Mouse (Mus musculus) liver, postnatal 0 days (tissue): ENCODE results near the gene Tnpo1. TPM values are rescaled to one million over a fixed set of nuclear protein-coding genes. Genes with fewer than 3 reads are reported as not detected.
A peak's percentile ranks its signal among the peaks of the same experiment; 100 is the strongest.

Experiments
- ATAC-seq: fragments of 200-750 bp; cut with Nextera tagmentation; 2 replicates; pipeline ENCODE4 v1.8.0; 2017; ENCODE audit warnings: mild to moderate bottlenecking, moderate library complexity
- DNase-seq: peaks from one replicate; pipeline ENCODE4 v3.0.0-alpha.2; 2016
- H3K27ac ChIP-seq: fragments of 300-500 bp; sonication (generic); 2 replicates; pipeline ENCODE4 v1.5.1; 2014; ENCODE audit warnings: antibody characterized with exemption, moderate library complexity, mild to moderate bottlenecking, low read depth
- H3K27me3 ChIP-seq: fragments of 300-500 bp; sonication (generic); 2 replicates; pipeline ENCODE4 v1.6.1; 2014; ENCODE audit warnings: low read length, control low read depth, mixed read lengths; ENCODE audit not compliant: insufficient read depth
- H3K36me3 ChIP-seq: fragments of 300-500 bp; sonication (generic); replicated peaks from 2 replicates; pipeline ENCODE4 v1.6.1; 2014; ENCODE audit warnings: mild to moderate bottlenecking, control low read depth, low read length, moderate library complexity, mixed read lengths; ENCODE audit not compliant: insufficient read depth
- H3K4me1 ChIP-seq: fragments of 300-500 bp; sonication (generic); 2 replicates; pipeline ENCODE4 v1.6.1; 2014; ENCODE audit warnings: antibody characterized with exemption, mild to moderate bottlenecking, control low read depth; ENCODE audit not compliant: insufficient read depth
- H3K4me2 ChIP-seq: fragments of 300-500 bp; sonication (generic); 2 replicates; pipeline ENCODE4 v1.6.1; 2014; ENCODE audit warnings: low read depth, mild to moderate bottlenecking, low read length, moderate library complexity, mixed read lengths
- H3K4me3 ChIP-seq: fragments of 300-500 bp; sonication (generic); 2 replicates; pipeline ENCODE4 v1.5.1; 2014; ENCODE audit warnings: low read depth, low read length
- H3K9ac ChIP-seq: fragments of 300-500 bp; sonication (generic); replicated peaks from 2 replicates; pipeline ENCODE4 v1.6.1; 2014; ENCODE audit warnings: mild to moderate bottlenecking, moderate library complexity
- H3K9me3 ChIP-seq: fragments of 300-500 bp; sonication (generic); 2 replicates; pipeline ENCODE4 v1.6.1; 2016; ENCODE audit warnings: mild to moderate bottlenecking, control low read depth, low read length, mixed read lengths
- CTCF ChIP-seq: sonication (generic); IDR thresholded peaks from 2 replicates; pipeline ENCODE4 v1.5.1; 2016; ENCODE audit warnings: antibody characterized with exemption, low read depth
- EP300 ChIP-seq: IDR thresholded peaks from 2 replicates; pipeline ENCODE4 v1.6.1; 2016; ENCODE audit warnings: antibody characterized with exemption, low read depth, mild to moderate bottlenecking
- WGBS: fragments of 180-500 bp; shearing (Covaris S2); extraction: QIAGEN DNeasy Blood & Tissue Kit; methylation state at CpG from one replicate; pipeline ENCODE4 v1.1.7; 2014; ENCODE audit not compliant: insufficient replicate concordance; 5-methylcytosine and 5-hydroxymethylcytosine counted together
- polyA plus RNA-seq: library from polyadenylated mRNA; unstranded; fragments of >200 nt; fragmentation: Nextera tagmentation; extraction: Ambion mirVana; gene quantifications from 2 replicates; pipeline ENCODE4 v1.2.1, GENCODE M21; 2015

Tnpo1 gene
- polyA plus RNA-seq, 1 experiment from 2014 or later: 14.0 TPM

DNA sequence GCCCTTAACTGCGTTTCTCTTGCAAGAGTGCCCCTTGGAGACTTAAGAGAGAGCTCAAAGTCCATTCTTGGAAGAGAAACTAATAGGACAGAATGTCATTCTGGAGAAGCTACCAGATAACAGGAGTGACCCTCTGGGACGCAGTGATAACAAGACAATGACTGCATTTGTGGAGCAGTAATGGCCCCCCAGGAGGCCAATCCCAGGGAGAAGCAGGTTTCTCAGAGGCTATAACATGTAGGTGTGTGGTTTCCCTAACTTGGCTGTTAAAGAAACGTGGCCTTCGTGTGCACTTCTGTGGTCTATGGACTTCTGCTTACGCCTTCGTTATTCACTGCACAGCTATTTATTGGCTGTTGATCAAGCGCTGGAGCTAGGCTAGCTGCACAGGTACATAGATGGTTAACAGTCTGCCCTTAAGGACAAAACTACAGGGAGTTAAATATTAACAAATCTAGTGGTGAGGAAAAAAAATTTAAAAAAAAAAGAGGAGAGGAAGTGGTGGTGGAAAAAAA lies 15.7 kb upstream of the Tnpo1 start:
- H3K4me3 ChIP-seq: no peak overlapping the region
- no peak overlapping the region for H3K9ac ChIP-seq
- 41% methylated on average over 7 of the region's 7 CpGs for WGBS
- no peak overlapping the region for H3K27ac ChIP-seq
- no peak for TF ChIP-seq EP300
- TF ChIP-seq CTCF: no peak
- no peak for DNase-seq
- no peaks in the 10 kb centered on the region for H3K27me3 ChIP-seq
- peak; percentile 33; the same call in 1 of the 2 replicates for ATAC-seq
- no peaks in the 10 kb centered on the region for H3K9me3 ChIP-seq
- peak overlapping the region; percentile 48; the same call in 1 of the 2 replicates for H3K4me2 ChIP-seq
- H3K36me3 ChIP-seq: no peaks in the 10 kb centered on the region
- H3K4me1 ChIP-seq: peaks cover 22% of the 10 kb centered on the region

- Histone ChIP-seq H3K36me3 (no peaks in the 10 kb centered on the region), H3K27ac (no peak overlapping the region), H3K4me2 (no peak overlapping the region), H3K9me3 (no peaks in the 10 kb centered on the region), H3K4me3 (no peak overlapping the region), H3K9ac (no peak overlapping the region), H3K27me3 (no peaks in the 10 kb centered on the region), H3K4me1 (peaks cover 4% of the 10 kb centered on the region; the same call in 1 of the 2 replicates)
- ATAC-seq (no peak), DNase-seq (no peak)
- TF ChIP-seq CTCF (no peak), EP300 (no peak)
- WGBS: 66% methylated on average over 6 of the region's 6 CpGs
Observed at GRCm38 (mm10) chr13:98937108-98937507, 10.9 kb upstream of the Tnpo1 start.

DNA sequence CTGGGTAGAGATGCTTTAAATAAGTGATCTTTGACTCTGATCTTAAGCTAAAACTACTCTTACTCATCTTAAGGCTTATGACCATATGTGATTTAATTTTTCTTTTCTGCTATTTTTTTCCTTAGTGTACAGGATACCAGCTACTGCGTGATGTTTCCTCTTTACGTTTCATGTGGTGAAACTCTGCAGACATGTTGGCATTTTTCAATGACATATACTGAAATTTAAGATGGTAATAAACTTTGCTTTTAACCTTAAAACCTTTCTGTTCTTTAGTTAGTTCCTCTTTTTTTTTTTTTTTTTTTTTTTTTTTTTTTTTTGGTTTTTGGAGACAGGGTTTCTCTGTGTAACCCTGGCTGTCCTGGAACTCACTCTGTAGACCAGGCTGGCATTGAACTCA lies 2.7 kb upstream of the Tnpo1 start:
- no peaks in the 10 kb centered on the region for H3K36me3 ChIP-seq
- H3K4me3 ChIP-seq: no peak overlapping the region
- H3K9me3 ChIP-seq: no peaks in the 10 kb centered on the region
- H3K4me2 ChIP-seq: no peak overlapping the region
- no peak overlapping the region for H3K9ac ChIP-seq
- peaks cover 5% of the 10 kb centered on the region for H3K4me1 ChIP-seq
- 55% methylated on average over 2 of the region's 2 CpGs for WGBS
- H3K27ac ChIP-seq: no peak overlapping the region
- DNase-seq (no peak), ATAC-seq (no peak)
- TF ChIP-seq CTCF: no peak
- TF ChIP-seq EP300: no peak
- H3K27me3 ChIP-seq: no peaks in the 10 kb centered on the region

GRCm38 (mm10) chr13:98926958-98927242 lies 716 bp upstream of the Tnpo1 start:
- peak overlapping the region; percentile 90 for H3K4me3 ChIP-seq
- peak overlapping the region; percentile 77 for H3K4me2 ChIP-seq
- H3K36me3 ChIP-seq: no peaks in the 10 kb centered on the region
- H3K9ac ChIP-seq: peak overlapping the region; percentile 93; the same call in 1 of the 2 replicates
- TF ChIP-seq EP300 (no peak), CTCF (no peak)
- WGBS: 63% methylated on average over 3 of the region's 3 CpGs
- peak overlapping the region; percentile 95 for H3K27ac ChIP-seq
- H3K27me3 ChIP-seq: no peaks in the 10 kb centered on the region
- H3K9me3 ChIP-seq: no peaks in the 10 kb centered on the region
- ATAC-seq (no peak), DNase-seq (no peak)
- H3K4me1 ChIP-seq: peaks cover 13% of the 10 kb centered on the region

DNA sequence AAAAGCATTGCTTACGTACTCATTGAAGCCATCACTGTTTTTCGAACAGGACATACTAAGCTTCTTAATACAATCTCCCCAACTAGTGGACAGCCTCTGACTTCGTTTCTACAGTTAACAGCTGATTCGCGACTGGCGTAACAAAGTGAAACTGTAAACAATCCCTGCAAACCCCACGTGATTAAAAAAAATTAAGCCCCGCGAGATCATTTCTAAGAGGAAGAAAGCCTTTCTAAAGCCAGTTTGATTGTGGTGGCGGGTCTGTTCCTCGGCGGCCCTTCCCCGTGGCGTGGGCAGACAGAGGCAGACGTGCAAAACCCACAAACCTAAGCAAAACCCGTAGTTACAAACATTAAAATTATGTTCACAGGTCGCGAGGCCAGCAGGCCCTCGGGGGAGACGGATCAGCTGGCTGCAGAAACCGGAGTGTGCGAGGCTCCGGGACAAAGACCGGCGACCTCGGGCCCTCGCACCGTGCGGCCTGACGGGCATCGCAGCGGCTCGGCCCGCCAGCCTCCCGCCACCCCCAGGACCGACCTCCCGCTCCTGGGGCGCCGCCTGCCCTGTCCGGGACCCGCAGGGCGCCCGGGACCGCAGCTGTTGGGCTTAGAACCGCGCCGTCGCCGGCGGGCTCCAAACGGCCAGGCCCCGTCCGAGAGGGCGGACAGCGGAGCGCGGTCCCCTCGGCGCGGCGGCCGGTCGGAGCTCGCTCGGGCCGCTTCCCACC lies 535 bp downstream of the Tnpo1 start:
- DNase-seq (peak; percentile 62), ATAC-seq (peak; percentile 64)
- Histone ChIP-seq H3K9me3 (no peaks in the 10 kb centered on the region), H3K9ac (peak overlapping the region; percentile 93), H3K27ac (peak overlapping the region; percentile 95), H3K27me3 (no peaks in the 10 kb centered on the region), H3K4me1 (peaks cover 15% of the 10 kb centered on the region), H3K4me2 (peak overlapping the region; percentile 77), H3K4me3 (peak overlapping the region; percentile 90), H3K36me3 (no peaks in the 10 kb centered on the region; the same call in 1 of the 2 replicates)
- 2% methylated on average over 64 of the region's 66 CpGs for WGBS
- TF ChIP-seq CTCF: 0 out of 2 replicates have a peak, but pooled peaks have one; percentile 18
- no peak for TF ChIP-seq EP300

- peak overlapping the region; percentile 93 for H3K9ac ChIP-seq
- H3K9me3 ChIP-seq: no peaks in the 10 kb centered on the region
- no peaks in the 10 kb centered on the region; the same call in 1 of the 2 replicates for H3K36me3 ChIP-seq
- 15% methylated on average over 11 of the region's 11 CpGs for WGBS
- H3K4me1 ChIP-seq: peaks cover 15% of the 10 kb centered on the region
- peak overlapping the region; percentile 77 for H3K4me2 ChIP-seq
- DNase-seq: no peak
- ATAC-seq: no peak
- peak overlapping the region; percentile 95 for H3K27ac ChIP-seq
- no peaks in the 10 kb centered on the region for H3K27me3 ChIP-seq
- peak overlapping the region; percentile 90 for H3K4me3 ChIP-seq
- TF ChIP-seq CTCF (no peak), EP300 (no peak)
Observed at GRCm38 (mm10) chr13:98924897-98925485, 1.2 kb downstream of the Tnpo1 start.
